Mouse (Mus musculus) forebrain, postnatal 0 days (tissue): ENCODE measurements around the gene Ric8b. TPM values are rescaled to one million over a fixed set of nuclear protein-coding genes. Genes with fewer than 3 reads are reported as not detected.

Source experiments
- ATAC-seq: fragments of 200-750 bp; cut with Nextera tagmentation; 2 replicates; pipeline ENCODE4 v1.8.0; 2017; ENCODE audit warnings: mild to moderate bottlenecking, moderate library complexity
- DNase-seq: peaks from one replicate; pipeline ENCODE4 v3.0.0-alpha.2; 2015
- H3K27ac ChIP-seq: fragments of 300-500 bp; sonication (generic); 2 replicates; pipeline ENCODE4 v1.5.1; 2014; ENCODE audit warnings: low read depth, mild to moderate bottlenecking, antibody characterized with exemption, low read length, moderate library complexity, mixed read lengths
- H3K27me3 ChIP-seq: fragments of 300-500 bp; sonication (generic); 2 replicates; pipeline ENCODE4 v1.6.1; 2014; ENCODE audit warnings: mild to moderate bottlenecking, low read length, mixed read lengths; ENCODE audit not compliant: insufficient read depth
- H3K36me3 ChIP-seq: fragments of 300-500 bp; sonication (generic); 2 replicates; pipeline ENCODE4 v1.6.1; 2014; ENCODE audit warnings: mild to moderate bottlenecking, moderate library complexity; ENCODE audit not compliant: insufficient read depth
- H3K4me1 ChIP-seq: fragments of 300-500 bp; sonication (generic); 2 replicates; pipeline ENCODE4 v1.6.1; 2014; ENCODE audit warnings: antibody characterized with exemption; ENCODE audit not compliant: insufficient read depth
- H3K4me2 ChIP-seq: fragments of 300-500 bp; sonication (generic); 2 replicates; pipeline ENCODE4 v1.6.1; 2014; ENCODE audit warnings: low read depth, mild to moderate bottlenecking, moderate library complexity
- H3K4me3 ChIP-seq: fragments of 300-500 bp; sonication (generic); 2 replicates; pipeline ENCODE4 v1.5.1; 2014; ENCODE audit warnings: low read depth, low read length, mixed read lengths
- H3K9ac ChIP-seq: fragments of 300-500 bp; sonication (generic); 2 replicates; pipeline ENCODE4 v1.6.1; 2014; ENCODE audit warnings: mild to moderate bottlenecking
- H3K9me3 ChIP-seq: fragments of 300-500 bp; sonication (generic); 2 replicates; pipeline ENCODE4 v1.6.1; 2016; ENCODE audit warnings: low read length
- CTCF ChIP-seq: sonication (generic); IDR thresholded peaks from 2 replicates; pipeline ENCODE4 v1.5.1; 2016; ENCODE audit warnings: antibody characterized with exemption, control low read depth, low read depth
- WGBS: fragments of 180-500 bp; shearing (Covaris S2); extraction: QIAGEN DNeasy Blood & Tissue Kit; methylation state at CpG from one replicate; pipeline ENCODE4 v1.1.7; 2014; 5-methylcytosine and 5-hydroxymethylcytosine counted together
- polyA plus RNA-seq: library from polyadenylated mRNA; unstranded; fragments of >200 nt; fragmentation: Nextera tagmentation; extraction: Ambion mirVana; gene quantifications from 2 replicates; pipeline ENCODE4 v1.2.1, GENCODE M21; 2015
- total RNA-seq: library from RNA; depleted of rRNA; stranded (reverse); fragments of >200 nt; gene quantifications from 2 replicates; pipeline ENCODE4 v1.2.3, GENCODE M21; 2014

The Ric8b gene
- total and polyA plus RNA-seq, 2 experiments from 2014 or later: 31.5 to 63.8 TPM

GRCm38 (mm10) chr10:84909021-84909801 lies 8.2 kb upstream of the Ric8b start:
- Histone ChIP-seq H3K4me2 (no peak overlapping the region), H3K27ac (no peak overlapping the region), H3K9ac (no peak overlapping the region), H3K27me3 (no peaks in the 10 kb centered on the region), H3K9me3 (no peaks in the 10 kb centered on the region), H3K4me1 (no peaks in the 10 kb centered on the region), H3K4me3 (no peak overlapping the region), H3K36me3 (no peaks in the 10 kb centered on the region)
- ATAC-seq (no peak), DNase-seq (no peak)
- 68% methylated on average over 17 of the region's 17 CpGs for WGBS
- TF ChIP-seq CTCF: no peak

GRCm38 (mm10) chr10:84910194-84910593 lies 7.2 kb upstream of the Ric8b start:
- Histone ChIP-seq H3K9ac (no peak overlapping the region), H3K9me3 (no peaks in the 10 kb centered on the region), H3K4me3 (no peak overlapping the region), H3K27ac (no peak overlapping the region), H3K4me1 (no peaks in the 10 kb centered on the region), H3K4me2 (no peak overlapping the region), H3K27me3 (no peaks in the 10 kb centered on the region), H3K36me3 (no peaks in the 10 kb centered on the region)
- WGBS: 15% methylated on average over 7 of the region's 7 CpGs
- ATAC-seq (no peak), DNase-seq (no peak)
- no peak for TF ChIP-seq CTCF

- Histone ChIP-seq H3K27me3 (no peaks in the 10 kb centered on the region), H3K36me3 (no peaks in the 10 kb centered on the region), H3K4me3 (no peak overlapping the region), H3K4me1 (no peaks in the 10 kb centered on the region), H3K4me2 (no peak overlapping the region), H3K9ac (no peak overlapping the region), H3K27ac (no peak overlapping the region), H3K9me3 (no peaks in the 10 kb centered on the region)
- DNase-seq (no peak), ATAC-seq (no peak)
- no peak for TF ChIP-seq CTCF
- WGBS: 4% methylated on average over 1 of the region's 1 CpGs
These were observed 6.5 kb upstream of the Ric8b start for GRCm38 (mm10) chr10:84910758-84911384.

- TF ChIP-seq CTCF: no peak
- no peak overlapping the region for H3K9ac ChIP-seq
- no peak overlapping the region for H3K4me3 ChIP-seq
- H3K27ac ChIP-seq: no peak overlapping the region
- WGBS: 77% methylated on average over 1 of the region's 1 CpGs
- no peak for ATAC-seq
- no peaks in the 10 kb centered on the region for H3K36me3 ChIP-seq
- H3K4me2 ChIP-seq: no peak overlapping the region
- no peaks in the 10 kb centered on the region for H3K9me3 ChIP-seq
- no peak for DNase-seq
- peaks cover 2% of the 10 kb centered on the region; the same call in 1 of the 2 replicates for H3K4me1 ChIP-seq
- no peaks in the 10 kb centered on the region for H3K27me3 ChIP-seq
These were observed 4.3 kb upstream of the Ric8b start for GRCm38 (mm10) chr10:84913148-84913547.

- WGBS: 85% methylated on average over 6 of the region's 6 CpGs
- no peak overlapping the region for H3K27ac ChIP-seq
- no peak overlapping the region for H3K9ac ChIP-seq
- TF ChIP-seq CTCF: no peak
- DNase-seq (no peak), ATAC-seq (no peak)
- H3K27me3 ChIP-seq: no peaks in the 10 kb centered on the region
- no peak overlapping the region for H3K4me2 ChIP-seq
- H3K4me3 ChIP-seq: no peak overlapping the region
- no peaks in the 10 kb centered on the region for H3K9me3 ChIP-seq
- H3K36me3 ChIP-seq: no peaks in the 10 kb centered on the region
- peaks cover 12% of the 10 kb centered on the region for H3K4me1 ChIP-seq
These were observed 1.9 kb upstream of the Ric8b start for GRCm38 (mm10) chr10:84915476-84915875.

- 7% methylated on average over 23 of the region's 27 CpGs for WGBS
- Histone ChIP-seq H3K4me2 (peak overlapping the region; percentile 64), H3K27me3 (no peaks in the 10 kb centered on the region), H3K27ac (peak overlapping the region; percentile 93), H3K9ac (peak overlapping the region; percentile 77), H3K4me1 (peaks cover 12% of the 10 kb centered on the region), H3K4me3 (peak overlapping the region; percentile 68), H3K36me3 (no peaks in the 10 kb centered on the region), H3K9me3 (no peaks in the 10 kb centered on the region)
- no peak; the same call in 1 of the 2 replicates for TF ChIP-seq CTCF
- ATAC-seq (peak; percentile 54), DNase-seq (peak; percentile 77)
These were observed 297 bp downstream of the Ric8b start for GRCm38 (mm10) chr10:84917731-84918095.

GRCm38 (mm10) chr10:84926336-84926735 lies 8.9 kb downstream of the Ric8b start:
- no peak for DNase-seq
- H3K4me2 ChIP-seq: no peak overlapping the region
- H3K9me3 ChIP-seq: no peaks in the 10 kb centered on the region
- TF ChIP-seq CTCF: no peak
- 87% methylated on average over 7 of the region's 7 CpGs for WGBS
- no peak overlapping the region for H3K9ac ChIP-seq
- no peak overlapping the region for H3K4me3 ChIP-seq
- no peak overlapping the region for H3K27ac ChIP-seq
- H3K36me3 ChIP-seq: peaks cover 27% of the 10 kb centered on the region
- no peaks in the 10 kb centered on the region for H3K27me3 ChIP-seq
- ATAC-seq: no peak
- H3K4me1 ChIP-seq: no peaks in the 10 kb centered on the region
